Mouse (Mus musculus): ENCODE data around the gene Zfp651. TPM values are rescaled to one million over a fixed set of nuclear protein-coding genes. Genes with fewer than 3 reads are reported as not detected.
A peak's percentile ranks its signal among the peaks of the same experiment; 100 is the strongest.

Gene Zfp651
- 100 to 1,000 TPM; 105 to 110 TPM for total RNA-seq (2021)

- intact Hi-C loops (cut with DNase I), result loop anchor here (5.0 kb wide), 1 partner anchor 73 kb away; no protein-coding TSS in a partner anchor
- peak; percentile 67 to 87 for DNase-seq (ENCODE audit: extremely low spot score in 1 of 2, low spot score in 2 of 2)
Observed at GRCm38 (mm10) chr9:121759091-121760081, at the start of gene Zfp651. Gene Zfp651 (plus strand): TSS chr9:121759330.

GRCm38 (mm10) chr9:121709898-121710583 lies 49.1 kb upstream of the Zfp651 start, which contains the start of gene Ss18l2:
Gene Ss18l2 (plus strand): TSS chr9:121710329.
- intact Hi-C loops (cut with DNase I), result no loop called here
- peak; percentile 97 to 99 for DNase-seq (ENCODE audit: extremely low spot score in 1 of 2, low spot score in 2 of 2)

- intact Hi-C loops (cut with DNase I), result no loop called here
Observed at GRCm38 (mm10) chr9:121710584-121710975, 48.5 kb upstream of the Zfp651 start.

GRCm38 (mm10) chr9:121717048-121717447 lies 42.1 kb upstream of the Zfp651 start:
- intact Hi-C loops (cut with DNase I), result no loop called here
- DNase-seq (ENCODE audit: extremely low spot score in 1 of 2, low spot score in 2 of 2), result no peak

More at GRCm38 (mm10) chr9:121710584-121710975, 48.5 kb upstream of the Zfp651 start:
- no peak for DNase-seq (ENCODE audit: extremely low spot score in 1 of 2, low spot score in 2 of 2)

GRCm38 (mm10) chr9:121718070-121718705 lies 40.9 kb upstream of the Zfp651 start:
- intact Hi-C loops (cut with DNase I), result no loop called here
- no peak for DNase-seq (ENCODE audit: extremely low spot score in 1 of 2, low spot score in 2 of 2)

GRCm38 (mm10) chr9:121718792-121719318 lies 40.3 kb upstream of the Zfp651 start, which contains the start of gene Nktr:
Gene Nktr (plus strand): TSS chr9:121719169.
- peak; percentile 97 to 99 for DNase-seq (ENCODE audit: extremely low spot score in 1 of 2, low spot score in 2 of 2)
- intact Hi-C loops (cut with DNase I), result no loop called here

GRCm38 (mm10) chr9:121719347-121720331 lies 39.5 kb upstream of the Zfp651 start:
- intact Hi-C loops (cut with DNase I), result no loop called here
- DNase-seq (ENCODE audit: extremely low spot score in 1 of 2, low spot score in 2 of 2), result no peak

- intact Hi-C loops (cut with DNase I), result no loop called here
- no peak for DNase-seq (ENCODE audit: extremely low spot score in 1 of 2, low spot score in 2 of 2)
Observed at GRCm38 (mm10) chr9:121740490-121740889, 18.6 kb upstream of the Zfp651 start.

- intact Hi-C loops (cut with DNase I), result no loop called here
- no peak for DNase-seq (ENCODE audit: extremely low spot score in 1 of 2, low spot score in 2 of 2)
Observed at GRCm38 (mm10) chr9:121741168-121741567, 18.0 kb upstream of the Zfp651 start.

GRCm38 (mm10) chr9:121744051-121744450 lies 15.1 kb upstream of the Zfp651 start:
- DNase-seq (ENCODE audit: extremely low spot score in 1 of 2, low spot score in 2 of 2), result no peak
- intact Hi-C loops (cut with DNase I), result no loop called here

GRCm38 (mm10) chr9:121752774-121753173 lies 6.4 kb upstream of the Zfp651 start:
- intact Hi-C loops (cut with DNase I), result no loop called here
- DNase-seq (ENCODE audit: extremely low spot score in 1 of 2, low spot score in 2 of 2), result no peak

- intact Hi-C loops (cut with DNase I), result loop anchor here (5.0 kb wide), 1 partner anchor 78 kb away; no protein-coding TSS in a partner anchor
Observed at GRCm38 (mm10) chr9:121754624-121755023, 4.5 kb upstream of the Zfp651 start.

GRCm38 (mm10) chr9:121756785-121757184 lies 2.3 kb upstream of the Zfp651 start:
- intact Hi-C loops (cut with DNase I), result loop anchor here (5.0 kb wide), 1 partner anchor 76 kb away; no protein-coding TSS in a partner anchor
- no peak for DNase-seq (ENCODE audit: extremely low spot score in 1 of 2, low spot score in 2 of 2)

More at GRCm38 (mm10) chr9:121754624-121755023, 4.5 kb upstream of the Zfp651 start:
- no peak for DNase-seq (ENCODE audit: extremely low spot score in 1 of 2, low spot score in 2 of 2)

- intact Hi-C loops (cut with DNase I), result loop anchor here (5.0 kb wide), 1 partner anchor 75 kb away; no protein-coding TSS in a partner anchor
- peak in 1 of 2 experiments; percentile 56 for DNase-seq (ENCODE audit: extremely low spot score in 1 of 2, low spot score in 2 of 2)
Observed at GRCm38 (mm10) chr9:121757432-121757831, 1.7 kb upstream of the Zfp651 start.

GRCm38 (mm10) chr9:121757835-121758814 lies 1.0 kb upstream of the Zfp651 start:
- DNase-seq (ENCODE audit: extremely low spot score in 1 of 2, low spot score in 2 of 2), result no peak
- intact Hi-C loops (cut with DNase I), result loop anchor here (5.0 kb wide), 1 partner anchor 74 kb away; no protein-coding TSS in a partner anchor
